Mouse (Mus musculus): Measurements from ENCODE around the gene Phf14. TPM values are rescaled to one million over a fixed set of nuclear protein-coding genes. Genes with fewer than 3 reads are reported as not detected.

Phf14 gene
- total RNA-seq (2023): 10 to 100 TPM; 67.1 to 74.9 TPM

DNA sequence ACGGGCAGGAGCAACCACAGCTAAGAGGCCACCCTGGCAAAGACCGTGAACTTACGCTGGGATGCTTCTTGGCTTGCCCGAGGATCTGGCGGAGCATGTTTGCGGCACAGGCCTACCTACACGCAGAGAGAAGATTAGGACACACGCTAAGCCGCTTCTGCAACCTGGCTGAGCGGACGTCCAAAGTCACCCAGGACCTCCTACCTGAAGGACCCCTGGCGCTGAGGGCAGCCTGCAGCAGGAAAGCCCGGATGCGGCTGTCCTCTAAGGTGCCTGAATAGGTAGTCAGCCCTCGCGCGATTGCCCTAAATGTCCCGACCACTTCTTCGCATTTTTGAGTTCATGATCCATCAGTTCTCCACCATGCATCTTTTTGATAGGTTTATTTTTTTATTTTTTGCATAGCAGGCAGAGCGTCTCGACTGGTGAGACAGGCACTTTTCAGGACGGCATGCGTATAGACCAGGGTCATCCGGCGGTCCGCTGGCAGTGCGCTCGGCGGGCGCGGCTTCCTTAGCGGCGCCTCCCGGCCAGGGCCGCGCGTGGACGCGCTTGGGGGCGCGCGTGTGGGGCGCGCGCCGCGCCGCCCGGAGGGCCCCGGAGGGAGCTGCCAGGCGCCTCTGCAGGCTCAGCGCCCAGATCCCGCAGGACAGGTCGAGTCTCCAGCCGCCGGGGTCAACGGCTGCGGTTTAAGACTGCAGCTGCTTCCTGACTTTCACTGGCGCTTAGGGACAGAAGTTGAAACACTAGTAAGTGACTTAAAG, at the start of gene Phf14, which contains the start of gene Ndufa4:
Phf14 (plus strand) TSS at position 541 of the 764 bp plus-strand sequence.
Ndufa4 (minus strand) TSS at position 229 of the 764 bp plus-strand sequence.

Other genes starting within 250 kb of the Phf14 start
- 100 to 1,000 TPM; 165 to 182 TPM for gene Ndufa4, start 312 bp upstream of the Phf14 start, total RNA-seq (2023)

Measured in B cell, adult 67 days (primary cell).